Mouse (Mus musculus): ENCODE results near the gene Adamtsl2. TPM values are rescaled to one million over a fixed set of nuclear protein-coding genes. Genes with fewer than 3 reads are reported as not detected.
A peak's percentile ranks its signal among the peaks of the same experiment; 100 is the strongest.

The Adamtsl2 gene
- polyA plus RNA-seq, 2 experiments = 0.25 to 0.47 TPM

- Histone ChIP-seq H3K4me1 (replicated peaks; ENCODE audit: control insufficient read depth in 2 of 2, insufficient read depth in 2 of 2, low read length in 1 of 2) (no peaks in the 10 kb centered on the region), H3K9ac (replicated peaks) (no peak overlapping the region), H3K4me2 (ENCODE audit: low read depth) (no peak overlapping the region), H3K36me3 (replicated peaks; ENCODE audit: control insufficient read depth, insufficient read depth, low read depth) (no peaks in the 10 kb centered on the region), H3K27me3 (ENCODE audit: control insufficient read depth, insufficient read depth, low read length) (no peaks in the 10 kb centered on the region), H3K27ac (no peak overlapping the region), H3K9me3 (ENCODE audit: control insufficient read depth, low read length) (no peaks in the 10 kb centered on the region), H3K4me3 (ENCODE audit: insufficient read depth in 1 of 2, low read depth in 2 of 2, low read length in 2 of 2) (no peak overlapping the region)
- ATAC-seq (ENCODE audit: insufficient read depth) (no peak), DNase-seq (ENCODE audit: low read depth in 3 of 3, low spot score in 3 of 3) (no peak)
- WGBS (ENCODE audit: insufficient replicate concordance) = 34% methylated on average over 3 of the region's 3 CpGs
- TF ChIP-seq EP300 (IDR thresholded peaks at IDR 0.05; ENCODE audit: low read depth) (no peak), CTCF (IDR thresholded peaks at IDR 0.05; ENCODE audit: low read depth) (no peak)
Observed at GRCm38 (mm10) chr2:27136336-27136735, 57.2 kb downstream of the Adamtsl2 start.

- Histone ChIP-seq H3K4me2 (ENCODE audit: low read depth) (no peak overlapping the region), H3K27ac (no peak overlapping the region), H3K36me3 (replicated peaks; ENCODE audit: control insufficient read depth, insufficient read depth, low read depth) (no peaks in the 10 kb centered on the region), H3K4me3 (ENCODE audit: insufficient read depth in 1 of 2, low read depth in 2 of 2, low read length in 2 of 2) (no peak overlapping the region), H3K27me3 (ENCODE audit: control insufficient read depth, insufficient read depth, low read length) (peaks cover 2% of the 10 kb centered on the region), H3K4me1 (replicated peaks; ENCODE audit: control insufficient read depth in 2 of 2, insufficient read depth in 2 of 2, low read length in 1 of 2) (no peaks in the 10 kb centered on the region), H3K9me3 (ENCODE audit: control insufficient read depth, low read length) (no peaks in the 10 kb centered on the region), H3K9ac (replicated peaks) (no peak overlapping the region)
- TF ChIP-seq EP300 (IDR thresholded peaks at IDR 0.05; ENCODE audit: low read depth) (no peak), CTCF (IDR thresholded peaks at IDR 0.05; ENCODE audit: low read depth) (no peak)
- ATAC-seq (ENCODE audit: insufficient read depth) = no peak
- 52% methylated on average over 1 of the region's 1 CpGs for WGBS (ENCODE audit: insufficient replicate concordance)
- no peak for DNase-seq (ENCODE audit: low read depth in 3 of 3, low spot score in 3 of 3)
Observed at GRCm38 (mm10) chr2:27136789-27137188, 57.6 kb downstream of the Adamtsl2 start.

DNA sequence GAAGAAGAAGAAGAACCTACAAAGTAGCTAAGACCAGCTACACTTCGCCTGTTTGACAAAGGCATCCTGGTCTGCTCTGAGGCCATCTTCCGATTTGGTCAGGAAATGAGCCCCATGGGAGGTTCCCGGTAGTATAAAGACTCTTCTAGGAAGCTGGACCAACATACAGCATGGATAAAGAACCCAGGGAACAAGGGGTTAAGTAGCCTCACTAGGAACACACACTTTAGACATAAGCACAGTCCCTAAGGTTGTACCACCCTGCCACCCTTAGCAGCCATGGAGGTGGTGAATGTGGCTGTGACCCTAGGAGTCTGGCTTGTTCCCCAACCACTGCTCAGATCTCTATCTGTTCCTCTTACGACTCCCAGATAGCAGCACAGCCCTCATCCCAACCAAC lies 59.2 kb downstream of the Adamtsl2 start:
- Histone ChIP-seq H3K27me3 (ENCODE audit: control insufficient read depth, insufficient read depth, low read length) (peaks cover 6% of the 10 kb centered on the region), H3K9me3 (ENCODE audit: control insufficient read depth, low read length) (no peaks in the 10 kb centered on the region), H3K27ac (no peak overlapping the region), H3K4me1 (replicated peaks; ENCODE audit: control insufficient read depth in 2 of 2, insufficient read depth in 2 of 2, low read length in 1 of 2) (no peaks in the 10 kb centered on the region), H3K4me3 (ENCODE audit: insufficient read depth in 1 of 2, low read depth in 2 of 2, low read length in 2 of 2) (no peak overlapping the region), H3K9ac (replicated peaks) (no peak overlapping the region), H3K36me3 (replicated peaks; ENCODE audit: control insufficient read depth, insufficient read depth, low read depth) (no peaks in the 10 kb centered on the region), H3K4me2 (ENCODE audit: low read depth) (no peak overlapping the region)
- DNase-seq (ENCODE audit: low read depth in 3 of 3, low spot score in 3 of 3) (no peak), ATAC-seq (ENCODE audit: insufficient read depth) (no peak)
- WGBS (ENCODE audit: insufficient replicate concordance) = 30% methylated on average over 4 of the region's 4 CpGs
- TF ChIP-seq CTCF (IDR thresholded peaks at IDR 0.05; ENCODE audit: low read depth) = no peak
- no peak for TF ChIP-seq EP300 (IDR thresholded peaks at IDR 0.05; ENCODE audit: low read depth)

GRCm38 (mm10) chr2:27141950-27142693 lies 62.9 kb downstream of the Adamtsl2 start, which contains the start of gene Fam163b:
Gene Fam163b, minus strand, starts transcription at chr2:27142491.
- ATAC-seq (ENCODE audit: insufficient read depth) (no peak), DNase-seq (ENCODE audit: low read depth in 3 of 3, low spot score in 3 of 3) (no peak)
- 1% methylated on average over 56 of the region's 62 CpGs for WGBS (ENCODE audit: insufficient replicate concordance)
- TF ChIP-seq EP300 (IDR thresholded peaks at IDR 0.05; ENCODE audit: low read depth) = no peak
- no peak for TF ChIP-seq CTCF (IDR thresholded peaks at IDR 0.05; ENCODE audit: low read depth)
- Histone ChIP-seq H3K9me3 (ENCODE audit: control insufficient read depth, low read length) (no peaks in the 10 kb centered on the region), H3K4me2 (ENCODE audit: low read depth) (peak within 1 kb of the TSS; percentile 25), H3K9ac (replicated peaks) (no peak within 1 kb of the TSS), H3K4me1 (replicated peaks; ENCODE audit: control insufficient read depth in 2 of 2, insufficient read depth in 2 of 2, low read length in 1 of 2) (no peaks in the 10 kb centered on the region), H3K4me3 (ENCODE audit: insufficient read depth in 1 of 2, low read depth in 2 of 2, low read length in 2 of 2) (no peak within 1 kb of the TSS), H3K27ac (no peak within 1 kb of the TSS), H3K36me3 (replicated peaks; ENCODE audit: control insufficient read depth, insufficient read depth, low read depth) (no peaks in the 10 kb centered on the region), H3K27me3 (ENCODE audit: control insufficient read depth, insufficient read depth, low read length) (peaks cover 6% of the 10 kb centered on the region)

GRCm38 (mm10) chr2:27144957-27145356 lies 65.8 kb downstream of the Adamtsl2 start:
- Histone ChIP-seq H3K36me3 (replicated peaks; ENCODE audit: control insufficient read depth, insufficient read depth, low read depth) (no peaks in the 10 kb centered on the region), H3K9me3 (ENCODE audit: control insufficient read depth, low read length) (no peaks in the 10 kb centered on the region), H3K4me2 (ENCODE audit: low read depth) (no peak overlapping the region), H3K9ac (replicated peaks) (no peak overlapping the region), H3K4me1 (replicated peaks; ENCODE audit: control insufficient read depth in 2 of 2, insufficient read depth in 2 of 2, low read length in 1 of 2) (no peaks in the 10 kb centered on the region), H3K27me3 (ENCODE audit: control insufficient read depth, insufficient read depth, low read length) (peaks cover 6% of the 10 kb centered on the region), H3K4me3 (ENCODE audit: insufficient read depth in 1 of 2, low read depth in 2 of 2, low read length in 2 of 2) (no peak overlapping the region), H3K27ac (no peak overlapping the region)
- no peak for ATAC-seq (ENCODE audit: insufficient read depth)
- 47% methylated on average over 2 of the region's 2 CpGs for WGBS (ENCODE audit: insufficient replicate concordance)
- DNase-seq (ENCODE audit: low read depth in 3 of 3, low spot score in 3 of 3) = no peak
- TF ChIP-seq CTCF (IDR thresholded peaks at IDR 0.05; ENCODE audit: low read depth) (no peak), EP300 (IDR thresholded peaks at IDR 0.05; ENCODE audit: low read depth) (no peak)

Measured in liver, embryonic 14.5 days (tissue).